Mouse (Mus musculus) heart, embryonic 12.5 days (tissue): ENCODE measurements around the gene Atp2b2. TPM values are rescaled to one million over a fixed set of nuclear protein-coding genes. Genes with fewer than 3 reads are reported as not detected.
A peak's percentile ranks its signal among the peaks of the same experiment; 100 is the strongest.

ENCODE experiments used
- ATAC-seq: fragments of 200-750 bp; cut with Nextera tagmentation; 2 replicates; pipeline ENCODE4 v1.8.0; 2017; ENCODE audit warnings: moderate TSS enrichment, moderate library complexity; ENCODE audit not compliant: insufficient number of reproducible peaks, low FRiP score
- H3K27ac ChIP-seq: fragments of 300-500 bp; sonication (generic); 2 replicates; pipeline ENCODE4 v1.5.1; 2016; ENCODE audit warnings: mild to moderate bottlenecking, moderate library complexity; ENCODE audit not compliant: poor library complexity, severe bottlenecking
- H3K27me3 ChIP-seq: fragments of 300-500 bp; sonication (generic); replicated peaks from 2 replicates; pipeline ENCODE4 v1.6.1; 2016; ENCODE audit warnings: mild to moderate bottlenecking, moderate library complexity
- H3K36me3 ChIP-seq: fragments of 300-500 bp; sonication (generic); 2 replicates; pipeline ENCODE4 v1.6.1; 2016; ENCODE audit warnings: mild to moderate bottlenecking, moderate library complexity
- H3K4me1 ChIP-seq: fragments of 300-500 bp; sonication (generic); replicated peaks from 2 replicates; pipeline ENCODE4 v1.6.1; 2016; ENCODE audit warnings: mild to moderate bottlenecking
- H3K4me2 ChIP-seq: fragments of 300-500 bp; sonication (generic); 2 replicates; pipeline ENCODE4 v1.6.1; 2016; ENCODE audit warnings: mild to moderate bottlenecking, moderate library complexity
- H3K4me3 ChIP-seq: fragments of 300-500 bp; sonication (generic); 2 replicates; pipeline ENCODE4 v1.5.1; 2016; ENCODE audit warnings: mild to moderate bottlenecking
- H3K9ac ChIP-seq: fragments of 300-500 bp; sonication (generic); 2 replicates; pipeline ENCODE4 v1.6.1; 2016; ENCODE audit warnings: mild to moderate bottlenecking, moderate library complexity
- H3K9me3 ChIP-seq: fragments of 300-500 bp; sonication (generic); replicated peaks from 2 replicates; pipeline ENCODE4 v1.6.1; 2016; ENCODE audit warnings: mild to moderate bottlenecking, moderate library complexity
- WGBS: fragments of 180-500 bp; shearing (Covaris S2); methylation state at CpG from one replicate; pipeline ENCODE4 v1.1.7; 2016; 5-methylcytosine and 5-hydroxymethylcytosine counted together
- polyA plus RNA-seq: library from polyadenylated mRNA; unstranded; fragments of >200 nt; fragmentation: Nextera tagmentation; extraction: Ambion mirVana; gene quantifications from 2 replicates; pipeline ENCODE4 v1.2.1, GENCODE M21; 2016

The Atp2b2 gene
- polyA plus RNA-seq, 1 experiment from 2014 or later: 0.03 TPM

DNA sequence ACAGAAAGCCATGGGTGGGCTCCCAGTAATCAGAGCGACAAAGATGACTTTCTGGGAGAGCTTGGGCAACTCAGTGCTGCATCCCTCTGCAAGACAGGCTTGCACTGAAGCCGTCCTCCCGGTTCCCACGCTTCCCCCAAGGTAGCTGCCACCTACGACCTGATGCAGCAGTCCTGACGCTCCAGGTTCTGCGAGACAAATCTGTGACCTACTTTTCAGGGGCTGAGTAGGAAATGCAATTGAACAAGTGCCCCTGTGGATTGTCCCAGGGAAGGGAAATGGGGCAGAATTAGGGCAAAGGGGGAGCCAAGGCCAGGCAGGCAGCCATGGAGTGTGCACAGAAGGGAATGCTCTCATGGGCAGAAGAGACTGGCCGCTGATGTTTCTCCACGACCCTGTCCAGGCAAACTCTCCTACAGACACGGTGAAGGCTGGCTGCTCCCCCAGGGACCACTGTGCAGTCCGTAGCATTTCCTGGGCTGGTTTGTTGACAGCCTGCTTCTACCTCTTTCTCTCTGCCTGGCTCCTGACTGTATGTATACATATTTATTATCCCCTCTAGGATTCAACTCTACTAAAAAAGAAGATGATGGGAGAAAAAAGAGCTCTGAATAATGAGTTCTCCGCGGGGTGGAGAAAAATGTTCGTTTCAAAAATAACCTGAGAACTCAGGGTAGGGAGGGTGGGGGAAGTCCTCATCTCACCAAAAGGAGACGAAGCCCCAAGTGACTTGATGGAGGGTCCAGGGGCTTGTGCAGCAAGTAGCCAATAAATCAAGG, 15.8 kb upstream of the Atp2b2 start:
- H3K36me3 ChIP-seq: no peaks in the 10 kb centered on the region

DNA sequence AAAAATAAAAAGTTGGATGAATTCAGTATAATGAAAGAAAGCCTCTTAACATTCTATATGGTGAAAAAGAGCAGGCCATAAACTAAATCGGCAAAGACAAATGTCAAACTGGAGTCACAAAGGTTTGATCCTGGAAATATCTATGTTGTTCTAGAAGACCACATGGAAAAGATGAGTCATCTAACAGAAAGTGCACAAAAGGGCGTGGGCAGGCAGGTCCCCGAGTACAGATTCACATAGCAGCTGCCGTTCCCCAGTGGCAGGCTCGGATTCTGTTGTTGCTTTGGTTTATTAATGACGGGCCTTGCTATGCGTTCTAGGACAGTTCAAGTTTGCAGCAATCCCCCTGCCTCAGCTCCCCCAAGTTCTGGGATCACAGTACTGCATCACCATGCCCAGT, 12.9 kb upstream of the Atp2b2 start:
- H3K9me3 ChIP-seq: no peaks in the 10 kb centered on the region
- no peak overlapping the region for H3K4me2 ChIP-seq
- H3K36me3 ChIP-seq: no peaks in the 10 kb centered on the region
- H3K27ac ChIP-seq: no peak overlapping the region
- H3K27me3 ChIP-seq: peaks cover 26% of the 10 kb centered on the region; the same call in 1 of the 2 replicates
- H3K9ac ChIP-seq: no peak overlapping the region
- 79% methylated on average over 7 of the region's 7 CpGs for WGBS
- H3K4me3 ChIP-seq: no peak overlapping the region
- no peak for ATAC-seq
- H3K4me1 ChIP-seq: no peaks in the 10 kb centered on the region

More for the DNA sequence above, 15.8 kb upstream of the Atp2b2 start:
- H3K4me2 ChIP-seq: no peak overlapping the region
- no peaks in the 10 kb centered on the region for H3K9me3 ChIP-seq
- H3K27me3 ChIP-seq: peaks cover 38% of the 10 kb centered on the region; the same call in 1 of the 2 replicates
- H3K4me1 ChIP-seq: no peaks in the 10 kb centered on the region
- WGBS: 54% methylated on average over 15 of the region's 15 CpGs
- H3K27ac ChIP-seq: no peak overlapping the region
- no peak for ATAC-seq
- H3K4me3 ChIP-seq: no peak overlapping the region
- no peak overlapping the region for H3K9ac ChIP-seq

DNA sequence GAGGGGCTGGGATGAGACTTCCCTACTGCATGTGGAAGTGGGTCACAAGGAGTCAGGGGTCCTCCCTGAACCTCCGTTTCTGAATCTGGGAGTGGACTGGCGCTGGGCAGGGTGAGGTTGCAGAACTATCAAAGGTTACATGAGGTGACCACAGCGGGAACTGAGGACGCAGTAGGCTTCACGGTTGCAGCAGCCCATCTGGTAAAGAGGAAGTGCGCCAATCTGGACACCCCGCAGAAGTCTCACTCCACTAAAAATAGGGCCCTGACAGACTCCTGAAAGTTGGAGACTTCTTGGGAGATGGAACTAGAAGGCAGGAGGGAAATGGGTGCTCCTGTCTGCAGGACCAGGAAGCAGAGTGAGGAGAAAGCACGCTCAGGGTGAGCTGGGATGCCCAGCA, 2.5 kb upstream of the Atp2b2 start:
- Histone ChIP-seq H3K27ac (no peak overlapping the region), H3K9ac (no peak overlapping the region), H3K4me3 (no peak overlapping the region), H3K9me3 (no peaks in the 10 kb centered on the region), H3K4me2 (no peak overlapping the region), H3K36me3 (no peaks in the 10 kb centered on the region), H3K4me1 (peaks cover 2% of the 10 kb centered on the region; the same call in 1 of the 2 replicates), H3K27me3 (peaks cover 75% of the 10 kb centered on the region)
- WGBS: 69% methylated on average over 8 of the region's 8 CpGs
- ATAC-seq: no peak

DNA sequence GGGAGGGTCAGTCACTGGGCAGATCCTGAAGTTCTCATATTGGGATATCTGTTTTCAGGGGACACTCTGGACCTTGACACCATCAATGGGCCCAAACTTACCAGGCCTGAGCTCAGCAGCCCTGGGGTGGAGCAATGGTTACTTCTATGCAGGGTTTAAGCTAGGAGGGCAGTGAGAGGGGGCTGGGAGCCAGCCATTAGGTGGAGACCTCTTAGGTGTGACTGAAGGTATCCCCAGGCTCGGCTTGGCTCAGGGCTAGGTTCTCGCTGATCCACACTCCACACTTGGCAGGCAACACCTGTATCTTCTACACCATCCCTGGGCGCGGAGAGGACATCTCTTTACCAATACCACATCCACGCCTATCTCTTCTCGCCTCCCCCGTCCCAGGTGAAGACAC, 423 bp upstream of the Atp2b2 start:
- Histone ChIP-seq H3K27me3 (peaks cover 88% of the 10 kb centered on the region), H3K9ac (no peak overlapping the region), H3K27ac (no peak overlapping the region), H3K4me1 (peaks cover 2% of the 10 kb centered on the region; the same call in 1 of the 2 replicates), H3K9me3 (no peaks in the 10 kb centered on the region), H3K4me2 (no peak overlapping the region), H3K36me3 (no peaks in the 10 kb centered on the region), H3K4me3 (no peak overlapping the region)
- no peak for ATAC-seq
- WGBS: 79% methylated on average over 7 of the region's 7 CpGs

DNA sequence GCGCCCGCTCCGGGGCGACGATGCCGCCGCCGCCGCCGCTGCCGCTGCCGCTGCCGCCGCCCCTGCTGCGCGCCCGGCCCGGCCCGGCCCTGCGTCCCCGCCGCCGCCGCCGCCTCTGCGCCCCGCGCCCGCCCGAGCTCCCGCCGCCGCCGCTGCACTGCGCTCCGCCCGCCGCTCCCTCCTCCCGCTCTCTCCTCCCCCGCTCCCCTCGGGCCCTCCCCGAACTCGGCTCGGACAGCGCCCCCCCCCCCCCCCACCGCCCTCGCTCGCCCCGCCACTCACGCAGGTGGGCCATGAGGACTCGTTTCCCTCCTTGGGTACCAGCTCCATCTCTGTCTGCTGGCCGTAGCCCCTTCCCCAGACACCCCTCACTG, 515 bp downstream of the Atp2b2 start:
- no peak overlapping the region for H3K27ac ChIP-seq
- H3K9ac ChIP-seq: peak overlapping the region; percentile 63
- no peak for ATAC-seq
- H3K27me3 ChIP-seq: peaks cover 87% of the 10 kb centered on the region
- H3K4me3 ChIP-seq: peak overlapping the region; percentile 58
- H3K9me3 ChIP-seq: no peaks in the 10 kb centered on the region
- no peaks in the 10 kb centered on the region for H3K36me3 ChIP-seq
- H3K4me2 ChIP-seq: peak overlapping the region; percentile 96
- 17% methylated on average over 16 of the region's 52 CpGs for whole genome bisulfite sequencing
- peaks cover 2% of the 10 kb centered on the region; the same call in 1 of the 2 replicates for H3K4me1 ChIP-seq

DNA sequence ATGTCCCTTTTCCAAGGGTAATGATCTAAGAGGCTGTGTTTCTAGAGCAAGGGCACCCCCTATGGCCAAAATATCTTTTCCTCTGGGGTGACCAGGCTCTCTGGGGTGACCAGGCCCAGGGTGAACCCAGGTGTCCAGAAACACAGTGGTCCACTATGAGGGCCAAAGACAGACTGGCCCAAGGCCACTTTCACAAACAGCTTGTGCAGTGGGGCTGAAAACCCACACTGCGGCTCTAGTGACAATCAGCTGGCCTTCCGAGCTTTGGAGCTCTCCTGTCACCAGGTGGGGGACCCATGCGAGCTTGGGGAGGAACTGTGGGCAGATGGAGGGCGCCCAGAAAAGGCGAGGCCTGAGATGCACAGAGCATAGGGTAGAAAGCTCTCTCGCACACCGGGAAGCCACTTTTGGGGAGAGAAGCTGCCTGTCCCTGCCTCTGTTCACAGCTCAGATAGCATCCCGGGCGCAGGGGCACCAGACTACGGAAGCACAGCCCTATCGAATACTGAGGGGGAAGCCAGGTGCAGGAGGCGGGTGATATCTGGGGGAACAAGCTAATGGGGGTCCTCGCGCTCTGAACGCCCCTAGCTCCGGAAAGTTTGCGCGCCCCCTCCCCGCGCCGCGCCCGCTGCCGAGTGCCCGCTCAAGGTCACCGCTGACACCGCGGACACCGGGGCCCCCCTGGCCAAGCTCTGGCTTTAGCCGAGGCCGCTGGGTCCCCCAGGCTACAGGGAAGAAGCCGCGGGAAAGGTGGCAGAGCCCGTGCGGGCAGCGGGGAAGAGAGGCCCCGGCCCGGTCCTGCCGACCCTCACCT, 1.1 kb downstream of the Atp2b2 start:
- H3K9ac ChIP-seq: peak overlapping the region; percentile 63
- no peaks in the 10 kb centered on the region for H3K36me3 ChIP-seq
- H3K9me3 ChIP-seq: no peaks in the 10 kb centered on the region
- H3K27me3 ChIP-seq: peaks cover 84% of the 10 kb centered on the region
- peak overlapping the region; percentile 96 for H3K4me2 ChIP-seq
- H3K27ac ChIP-seq: no peak overlapping the region
- peak overlapping the region; percentile 58 for H3K4me3 ChIP-seq
- WGBS: 3% methylated on average over 38 of the region's 39 CpGs
- no peak for ATAC-seq
- peaks cover 2% of the 10 kb centered on the region; the same call in 1 of the 2 replicates for H3K4me1 ChIP-seq

DNA sequence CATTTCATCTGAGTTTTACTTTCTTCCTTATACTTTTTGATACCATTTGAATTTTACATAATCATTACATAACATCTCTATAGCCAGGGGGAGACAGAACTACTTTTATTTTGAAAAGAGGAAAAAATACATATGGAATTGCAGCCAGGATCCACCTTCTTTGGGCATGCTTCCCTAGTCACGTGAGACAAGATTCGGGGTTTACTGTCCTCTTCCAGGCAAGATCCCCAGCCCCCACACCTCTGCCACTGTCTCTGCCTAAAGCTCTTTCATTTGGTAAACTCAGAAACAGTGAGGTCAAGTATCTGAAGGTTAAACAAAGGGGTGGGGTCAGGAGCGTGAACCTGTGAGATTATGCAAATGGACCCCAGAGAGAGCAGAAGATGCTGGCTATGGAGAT, 6.7 kb downstream of the Atp2b2 start:
- no peak overlapping the region for H3K4me2 ChIP-seq
- H3K4me3 ChIP-seq: no peak overlapping the region
- H3K36me3 ChIP-seq: no peaks in the 10 kb centered on the region
- no peaks in the 10 kb centered on the region for H3K9me3 ChIP-seq
- no peak overlapping the region for H3K27ac ChIP-seq
- H3K4me1 ChIP-seq: no peaks in the 10 kb centered on the region
- 59% methylated on average over 3 of the region's 3 CpGs for WGBS
- no peak overlapping the region for H3K9ac ChIP-seq
- no peak for ATAC-seq
- H3K27me3 ChIP-seq: peaks cover 47% of the 10 kb centered on the region

DNA sequence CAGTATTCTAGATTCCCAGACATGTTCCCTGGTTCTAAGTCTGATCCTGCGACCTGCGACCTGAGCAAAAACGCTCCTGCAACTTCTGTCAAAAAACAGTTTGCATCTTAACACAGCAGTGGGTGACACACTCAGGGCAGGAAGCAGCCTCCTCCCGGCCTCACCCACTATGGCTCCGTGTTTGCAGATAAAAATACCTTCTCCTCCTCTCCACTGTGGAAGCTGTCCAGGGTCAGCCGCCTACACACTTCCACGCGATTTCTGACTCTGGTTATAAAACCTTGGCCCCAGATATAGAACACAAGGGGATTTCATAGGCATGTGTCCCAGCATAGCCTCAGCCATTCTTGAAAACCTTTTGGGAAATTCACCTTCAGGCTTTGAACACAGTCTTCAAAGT, 9.6 kb downstream of the Atp2b2 start:
- Histone ChIP-seq H3K36me3 (no peaks in the 10 kb centered on the region), H3K9me3 (no peaks in the 10 kb centered on the region), H3K4me2 (no peak overlapping the region), H3K27me3 (peaks cover 22% of the 10 kb centered on the region), H3K9ac (no peak overlapping the region), H3K4me3 (no peak overlapping the region), H3K4me1 (no peaks in the 10 kb centered on the region), H3K27ac (no peak overlapping the region)
- WGBS: 63% methylated on average over 8 of the region's 8 CpGs
- no peak for ATAC-seq

DNA sequence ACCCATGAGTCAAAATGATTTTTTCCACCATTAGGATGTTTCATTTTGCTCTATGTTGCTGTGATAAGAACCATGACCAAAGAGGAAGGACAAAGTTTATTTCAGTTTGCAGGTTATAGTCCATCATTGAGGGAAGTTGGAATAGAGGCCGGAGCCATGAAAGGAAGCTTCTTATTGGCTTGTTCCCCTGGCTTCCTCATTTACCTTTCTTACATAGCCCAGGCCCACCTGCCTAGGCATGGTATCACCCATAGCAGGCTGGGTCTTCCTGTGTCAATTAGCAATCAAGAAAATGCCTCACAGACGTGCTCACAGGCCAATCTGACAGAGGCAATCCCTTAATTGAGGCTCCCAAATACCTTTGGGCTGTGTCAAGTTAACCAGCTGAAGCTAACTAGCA, 18.6 kb downstream of the Atp2b2 start:
- no peaks in the 10 kb centered on the region for H3K36me3 ChIP-seq
- ATAC-seq: no peak
- 61% methylated on average over 2 of the region's 2 CpGs for WGBS

DNA sequence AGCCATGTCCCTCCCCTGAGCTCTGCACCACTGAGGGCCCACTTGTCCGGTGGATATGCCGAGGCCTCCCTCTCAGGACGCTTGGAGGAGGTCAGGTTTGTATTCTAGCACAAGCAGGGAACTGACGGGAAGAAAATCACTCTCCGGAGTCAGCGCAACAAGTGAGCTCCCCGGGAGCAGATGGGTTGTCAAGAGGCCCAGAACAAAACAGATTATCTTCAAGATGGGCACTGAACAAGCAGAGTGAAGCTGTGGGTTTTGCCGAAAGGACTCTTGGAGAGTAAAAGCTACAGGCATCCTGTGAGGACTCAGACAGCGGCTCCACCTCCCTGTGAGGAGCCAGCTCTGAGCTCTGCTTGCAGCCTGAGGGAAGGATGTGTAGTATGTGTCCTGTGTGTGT, 20.3 kb downstream of the Atp2b2 start:
- Histone ChIP-seq H3K4me1 (no peaks in the 10 kb centered on the region), H3K9ac (no peak overlapping the region), H3K27ac (no peak overlapping the region), H3K36me3 (no peaks in the 10 kb centered on the region), H3K9me3 (no peaks in the 10 kb centered on the region), H3K4me2 (no peak overlapping the region), H3K27me3 (peaks cover 12% of the 10 kb centered on the region; the same call in 1 of the 2 replicates), H3K4me3 (no peak overlapping the region)
- ATAC-seq: no peak
- 72% methylated on average over 9 of the region's 9 CpGs for WGBS

More for the DNA sequence above, 18.6 kb downstream of the Atp2b2 start:
- H3K4me1 ChIP-seq: no peaks in the 10 kb centered on the region
- H3K27me3 ChIP-seq: peaks cover 12% of the 10 kb centered on the region; the same call in 1 of the 2 replicates
- no peak overlapping the region for H3K4me3 ChIP-seq
- no peak overlapping the region for H3K4me2 ChIP-seq
- no peak overlapping the region for H3K9ac ChIP-seq
- no peaks in the 10 kb centered on the region for H3K9me3 ChIP-seq
- no peak overlapping the region for H3K27ac ChIP-seq

DNA sequence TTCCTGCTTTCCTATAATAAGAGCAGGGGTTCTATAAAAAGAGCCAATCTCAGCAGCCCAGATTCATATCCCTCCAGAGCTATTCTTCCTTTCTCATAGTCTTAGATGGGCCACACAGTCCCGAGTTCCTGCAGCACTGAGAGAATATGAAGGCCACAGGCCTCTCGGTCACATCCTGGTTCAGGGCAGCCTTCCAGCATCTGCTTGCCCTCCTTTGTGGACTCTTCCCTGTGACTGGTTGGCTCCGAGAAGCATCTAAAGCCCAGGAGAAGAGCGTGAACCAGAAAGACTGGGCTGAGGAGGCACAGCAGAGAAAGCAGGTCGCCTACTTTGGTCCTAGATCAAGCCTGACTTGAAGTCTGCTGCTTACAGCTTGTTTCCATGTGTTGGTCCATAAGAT, 28.6 kb downstream of the Atp2b2 start:
- Histone ChIP-seq H3K9me3 (no peaks in the 10 kb centered on the region), H3K9ac (no peak overlapping the region), H3K4me3 (no peak overlapping the region), H3K4me2 (no peak overlapping the region), H3K27ac (no peak overlapping the region), H3K4me1 (no peaks in the 10 kb centered on the region), H3K36me3 (no peaks in the 10 kb centered on the region), H3K27me3 (peaks cover 29% of the 10 kb centered on the region)
- 75% methylated on average over 5 of the region's 5 CpGs for WGBS
- no peak for ATAC-seq
